Mouse (Mus musculus) neural tube, embryonic 10.5 days (tissue): ENCODE measurements around the gene Endod1.
"Not testable (repeated sequence)": the region's sequence is repeated elsewhere in the genome, so short reads cannot be mapped to it uniquely, and the experiment has no call there.

ENCODE experiments used
- DNase-seq: peaks from one replicate; pipeline ENCODE4 v3.0.0-alpha.2; 2017; ENCODE audit warnings: low spot score; ENCODE audit errors: extremely low spot score

The Endod1 gene

DNA sequence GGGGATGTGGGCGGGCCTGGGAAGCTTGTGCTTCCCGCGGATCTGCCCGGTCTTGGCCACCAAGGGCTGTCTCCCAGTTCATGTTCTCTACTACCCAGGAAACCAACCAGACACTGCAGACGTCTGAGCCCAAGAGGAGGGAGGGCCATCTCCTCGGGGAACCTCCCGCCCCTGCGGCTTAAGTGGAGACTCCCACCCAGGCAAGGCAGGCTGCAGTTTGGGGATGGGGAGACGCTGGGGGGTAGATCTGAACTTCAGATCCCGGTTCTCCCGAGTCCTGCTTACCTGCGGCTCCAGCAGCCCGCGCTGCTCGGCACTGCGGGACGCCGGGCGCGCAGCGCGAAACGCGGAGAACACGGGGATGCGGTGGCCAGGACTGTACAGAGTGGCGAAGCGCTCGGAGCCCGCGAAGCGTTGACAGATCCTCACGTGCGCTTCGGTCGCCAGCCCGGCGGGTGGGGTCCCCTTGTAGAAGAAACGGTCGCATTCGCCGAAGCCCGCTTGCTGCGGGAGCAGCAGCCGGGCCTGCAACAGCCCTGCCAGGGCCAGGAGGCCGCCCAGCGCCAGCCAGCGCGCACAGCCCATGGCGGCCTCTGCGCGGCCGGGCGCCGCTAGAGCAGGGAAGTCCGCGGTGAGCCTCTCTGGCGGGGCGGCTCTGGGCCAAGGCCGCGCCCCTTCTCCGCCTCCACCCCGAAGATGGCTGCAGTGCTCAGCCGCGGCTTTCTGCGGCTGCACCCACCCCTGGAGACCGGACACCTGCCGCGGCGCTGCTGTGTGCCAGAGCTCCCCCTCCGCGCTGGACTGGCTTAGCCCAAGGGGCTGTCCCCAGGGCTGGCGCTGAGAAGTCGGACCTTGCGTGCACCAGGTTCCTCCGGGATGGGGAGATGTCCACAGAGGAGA lies 671 bp downstream of the Endod1 start:
- peak; percentile 81 for DNase-seq

DNA sequence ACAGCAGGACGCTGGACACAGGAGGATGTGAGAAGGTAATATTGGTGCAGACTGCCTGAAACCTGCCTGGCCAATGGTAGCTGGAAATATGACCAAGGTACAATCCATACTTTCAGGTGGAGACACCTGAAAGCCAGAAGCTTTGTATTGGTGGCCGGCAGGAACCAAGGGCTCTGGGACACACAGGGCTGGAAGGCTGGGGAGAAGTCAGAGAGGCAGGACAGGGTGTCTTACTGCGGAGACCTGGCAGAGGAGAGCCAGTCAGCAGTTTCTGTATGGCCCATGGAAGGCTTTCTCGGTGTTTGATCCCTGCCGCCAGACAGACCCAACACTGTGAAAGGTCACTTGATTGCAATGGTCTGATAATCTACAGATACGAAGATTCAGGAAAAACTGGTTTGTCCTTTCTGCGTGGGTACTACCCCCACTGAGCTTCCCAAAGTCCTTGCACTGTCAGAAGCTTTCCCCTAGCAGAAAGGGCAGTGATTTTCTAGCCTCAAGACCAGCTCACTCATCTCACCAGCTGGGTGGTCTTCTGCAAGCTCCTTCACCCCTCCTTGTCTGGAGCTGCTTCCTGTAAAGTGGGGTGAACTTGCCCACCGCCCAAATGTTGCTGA lies 1.4 kb downstream of the Endod1 start:
- DNase-seq: no peak

DNA sequence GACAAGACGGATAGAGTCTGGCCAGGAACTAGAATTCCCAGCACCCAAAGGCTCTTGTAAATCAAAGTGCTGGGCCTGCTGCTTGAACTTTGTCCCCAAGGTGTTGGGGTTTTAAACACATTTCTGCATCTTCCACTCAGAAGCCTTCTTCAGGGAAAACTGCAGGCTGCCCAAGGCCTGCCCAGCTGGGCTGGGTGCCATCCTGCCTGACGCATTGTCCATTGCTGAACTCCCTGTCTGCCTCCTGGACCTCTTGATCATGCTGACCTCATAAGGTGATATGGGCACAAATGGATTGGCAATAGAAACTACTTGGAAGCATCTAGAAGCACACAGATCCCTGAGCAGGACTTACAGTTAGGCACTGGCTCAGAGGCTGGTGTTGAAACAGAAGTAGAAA lies 3.2 kb downstream of the Endod1 start:
- no peak for DNase-seq

DNA sequence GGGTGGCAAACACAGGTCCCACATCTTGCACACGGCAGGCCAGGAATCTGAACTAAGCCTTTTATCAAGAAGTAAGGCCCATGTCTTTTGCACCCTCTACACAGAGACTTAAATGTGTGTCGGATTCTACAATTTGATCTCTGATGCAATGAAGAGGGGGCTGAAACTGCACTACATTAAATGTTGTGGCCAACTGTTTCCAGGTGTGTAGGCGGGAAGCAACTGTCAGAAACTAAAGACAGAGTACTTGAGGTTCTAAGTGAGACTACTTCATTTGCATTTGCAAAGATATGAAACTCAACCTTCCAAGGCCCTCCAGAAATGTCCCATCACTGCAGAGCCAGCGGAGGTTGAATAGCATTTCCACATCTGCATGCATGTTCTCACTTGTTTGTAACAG lies 5.2 kb downstream of the Endod1 start:
- no peak for DNase-seq

DNA sequence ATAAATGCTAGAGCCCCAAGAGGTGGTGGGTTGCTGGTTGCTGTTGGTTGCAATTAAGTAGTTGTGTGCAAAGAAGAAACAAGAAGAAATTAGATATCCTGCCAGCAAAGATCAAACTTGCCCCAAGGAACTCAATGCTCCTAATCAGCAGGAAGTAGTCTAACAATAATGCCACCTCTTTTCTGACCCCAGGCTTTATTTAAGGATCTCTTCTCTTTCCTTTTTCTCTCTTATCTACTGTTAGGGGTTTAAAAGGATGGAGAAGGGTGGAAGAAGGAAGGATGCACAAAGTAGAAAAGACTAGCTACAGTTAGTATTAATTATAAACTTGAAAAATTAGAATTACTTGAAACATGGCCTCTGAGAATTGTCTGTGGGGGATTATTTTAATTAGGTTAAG lies 8.9 kb downstream of the Endod1 start:
- DNase-seq: no peak

DNA sequence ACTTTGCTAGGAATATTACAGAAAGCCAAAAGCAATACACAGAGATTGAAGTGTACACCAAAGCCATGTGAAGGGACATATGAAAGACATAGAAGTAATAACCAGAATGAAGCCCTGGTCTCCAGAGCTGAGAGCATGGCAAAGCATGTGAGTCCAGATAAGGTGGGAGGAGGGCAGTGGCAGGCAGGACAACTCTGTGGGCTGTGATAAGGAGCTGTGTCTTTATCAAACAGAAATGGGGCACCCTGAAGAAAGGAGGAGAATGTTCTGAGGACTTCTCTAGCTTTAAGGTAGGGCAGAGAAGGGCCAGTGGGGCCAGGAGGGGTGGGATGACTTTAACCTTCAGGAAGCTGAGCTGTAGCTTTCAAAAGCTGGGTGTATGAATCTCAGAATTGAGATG lies 12.0 kb downstream of the Endod1 start:
- no peak for DNase-seq

DNA sequence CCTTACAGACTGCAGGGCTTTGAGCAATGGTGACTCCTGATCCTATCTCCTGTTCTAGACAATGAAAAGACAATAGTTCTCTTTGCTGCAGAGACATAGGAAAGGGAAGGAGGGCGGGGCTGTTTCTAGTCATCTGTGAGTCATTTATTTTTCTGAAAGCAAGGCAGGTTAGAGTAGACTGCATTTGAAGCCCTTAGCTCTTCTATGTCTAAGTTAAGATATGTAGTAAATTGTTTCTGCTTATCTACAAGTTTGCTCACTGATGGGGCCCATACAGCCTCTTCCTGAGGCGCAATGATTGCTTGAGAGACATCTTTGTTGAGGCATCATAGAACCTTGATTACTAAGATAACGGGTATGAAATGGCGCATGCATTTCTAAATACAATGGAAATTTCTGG lies 13.5 kb downstream of the Endod1 start:
- no peak for DNase-seq

DNA sequence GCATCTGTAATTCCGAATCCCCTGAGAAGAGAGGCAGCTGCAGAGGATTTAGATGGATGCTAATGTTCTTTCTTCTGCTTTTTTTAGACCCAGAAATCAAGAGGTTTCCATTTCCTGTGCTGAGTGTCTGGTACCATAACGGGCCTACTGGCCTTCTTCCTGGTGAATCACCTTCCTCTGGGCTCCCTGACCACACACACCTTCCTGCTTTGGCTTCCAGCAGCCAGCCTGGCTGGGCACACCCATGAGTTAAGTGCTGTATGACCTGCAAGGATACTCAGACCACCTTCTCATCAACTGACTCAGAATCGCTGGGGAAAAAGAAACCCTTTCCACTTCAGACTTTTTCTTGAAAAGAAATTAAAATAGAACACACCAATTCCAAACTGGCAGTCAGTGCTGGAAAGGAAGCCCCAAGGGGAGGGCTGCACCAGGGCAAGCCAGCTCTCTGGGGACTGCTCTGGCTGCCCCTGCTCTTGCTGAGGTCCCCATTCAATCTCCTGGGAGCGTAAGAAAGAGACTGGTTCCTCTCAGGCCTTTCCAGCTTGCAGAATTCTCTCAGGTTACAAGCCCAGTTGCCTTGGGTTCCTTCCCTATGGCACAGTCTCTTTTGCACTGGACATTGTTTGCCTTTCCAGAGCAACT lies 15.7 kb downstream of the Endod1 start:
- no peak for DNase-seq

DNA sequence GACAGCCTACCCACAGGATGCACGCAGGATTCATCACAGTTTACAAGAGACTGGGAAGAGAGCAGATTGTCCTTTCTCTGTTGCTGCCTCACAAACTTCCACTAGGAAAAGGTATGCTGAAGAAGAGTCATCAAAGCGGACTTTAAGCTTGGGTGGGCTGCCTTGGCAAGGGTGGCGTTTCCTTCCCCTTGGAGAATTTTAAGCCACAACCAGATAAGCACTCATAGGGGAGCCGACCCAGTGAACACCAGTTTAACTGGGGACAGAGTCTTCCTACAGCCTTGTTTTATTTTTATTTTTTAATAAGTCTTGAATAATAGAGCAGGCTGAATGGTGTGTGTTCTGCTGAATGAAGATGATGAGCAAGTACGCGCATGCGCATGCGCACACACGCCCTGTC lies 16.6 kb downstream of the Endod1 start:
- DNase-seq: no peak

DNA sequence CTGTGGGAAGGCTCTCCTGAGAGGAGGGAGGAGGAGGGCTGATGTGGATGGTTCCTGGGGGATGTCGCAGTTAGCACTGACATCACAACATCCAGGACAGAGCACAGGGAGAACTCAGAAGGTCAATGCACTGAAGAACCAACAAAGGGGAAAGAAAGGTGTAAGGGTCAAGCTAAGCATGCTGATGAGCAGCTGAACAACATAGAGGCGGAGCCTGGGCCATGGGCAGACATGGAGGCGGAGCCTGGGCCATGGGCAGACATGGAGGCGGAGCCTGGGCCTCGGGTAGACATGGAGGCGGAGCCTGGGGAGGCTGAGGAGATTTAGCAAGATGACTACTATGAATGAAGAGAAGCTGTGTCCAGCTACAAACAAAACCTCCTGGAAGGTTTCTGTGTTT lies 17.8 kb downstream of the Endod1 start:
- no peak for DNase-seq

DNA sequence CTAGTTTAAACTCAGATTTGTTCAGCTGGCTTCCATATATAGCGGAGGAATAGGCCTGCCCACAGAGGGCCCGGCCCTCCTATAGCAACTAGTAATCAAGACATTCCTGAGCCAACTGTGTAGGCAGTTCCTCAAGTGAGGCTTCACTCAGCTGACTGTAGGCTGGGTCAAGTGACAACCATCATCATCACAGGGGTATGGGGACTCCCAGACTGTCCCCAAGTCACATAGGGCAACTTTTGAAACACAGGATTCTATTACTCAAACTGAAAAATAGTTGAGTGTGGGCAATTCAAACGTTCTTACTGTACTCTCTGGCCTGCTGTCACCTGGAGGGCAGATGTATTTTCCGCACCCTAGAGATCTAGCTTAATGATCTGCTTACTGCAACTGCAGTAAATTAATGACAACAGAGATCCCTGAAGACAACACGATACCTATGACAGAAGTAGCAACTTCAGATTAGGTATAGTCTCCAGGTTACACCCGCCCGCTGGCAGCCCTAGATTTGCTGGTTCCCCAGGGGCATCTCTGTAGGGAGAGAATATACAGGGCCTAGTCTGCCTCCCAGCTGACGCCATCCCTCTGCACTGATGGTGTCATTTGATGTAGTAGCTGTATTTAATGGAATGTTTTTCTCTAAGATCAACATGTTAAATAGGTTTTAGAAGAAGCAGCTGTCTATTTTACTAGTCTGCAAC lies 19.1 kb downstream of the Endod1 start:
- no peak for DNase-seq

DNA sequence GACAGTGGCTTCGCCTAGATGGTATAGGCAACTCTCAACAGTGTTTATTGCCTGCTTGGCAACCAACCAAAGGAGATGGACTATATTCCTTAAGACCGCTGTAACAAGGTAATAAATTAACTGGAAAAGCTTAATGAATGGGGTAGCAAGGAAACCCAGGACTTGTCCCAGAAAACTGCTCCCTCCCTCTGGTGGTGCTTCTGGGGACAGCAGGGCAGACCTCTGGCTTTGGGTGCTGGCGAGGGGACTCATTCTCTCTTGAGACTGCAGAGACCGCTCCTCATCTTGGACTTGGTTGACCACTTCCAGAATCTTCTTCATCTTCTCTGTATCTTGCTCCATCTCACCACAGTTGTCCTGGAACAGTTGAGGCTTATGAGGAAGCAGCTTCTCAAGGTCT lies 24.3 kb downstream of the Endod1 start:
- DNase-seq: no peak

DNA sequence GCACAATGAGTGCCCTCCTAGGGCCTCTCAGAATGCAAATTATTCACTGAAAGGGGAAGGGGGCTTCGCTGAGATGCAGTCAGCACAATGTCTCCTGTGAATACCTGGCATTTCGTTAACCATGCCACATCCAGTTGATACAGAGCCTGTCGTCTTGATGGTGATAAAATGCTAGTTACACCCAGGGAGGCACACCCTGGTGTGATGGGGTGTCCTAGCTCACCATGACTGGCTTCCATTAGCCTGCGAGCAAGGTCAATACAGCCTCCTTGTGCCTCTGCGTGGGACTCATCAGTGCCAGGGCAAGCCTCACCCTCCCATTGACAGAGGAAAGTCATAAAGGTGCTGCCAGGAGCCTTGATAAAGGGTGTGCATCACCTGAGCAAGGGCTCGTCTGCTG lies 26.5 kb downstream of the Endod1 start:
- no peak for DNase-seq

DNA sequence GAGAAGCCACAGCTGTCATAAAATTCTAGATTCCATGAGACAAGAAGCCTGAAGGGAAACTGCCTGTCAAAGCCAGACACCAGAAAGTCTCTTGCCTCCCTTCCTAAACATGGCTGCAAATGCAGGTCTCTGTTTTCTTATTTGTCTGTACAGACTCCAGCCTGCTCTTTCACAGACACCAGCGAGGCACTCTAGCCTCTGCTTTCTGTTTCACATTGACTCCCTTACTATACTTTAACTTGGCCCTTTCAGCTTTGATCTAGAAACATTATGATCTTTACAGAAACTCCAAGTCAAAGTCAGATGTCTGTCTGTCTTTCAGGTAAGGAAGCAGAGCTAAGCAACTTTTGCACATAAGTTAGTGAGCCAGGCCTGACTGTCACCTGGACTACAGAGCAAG lies 29.0 kb downstream of the Endod1 start:
- no peak for DNase-seq

DNA sequence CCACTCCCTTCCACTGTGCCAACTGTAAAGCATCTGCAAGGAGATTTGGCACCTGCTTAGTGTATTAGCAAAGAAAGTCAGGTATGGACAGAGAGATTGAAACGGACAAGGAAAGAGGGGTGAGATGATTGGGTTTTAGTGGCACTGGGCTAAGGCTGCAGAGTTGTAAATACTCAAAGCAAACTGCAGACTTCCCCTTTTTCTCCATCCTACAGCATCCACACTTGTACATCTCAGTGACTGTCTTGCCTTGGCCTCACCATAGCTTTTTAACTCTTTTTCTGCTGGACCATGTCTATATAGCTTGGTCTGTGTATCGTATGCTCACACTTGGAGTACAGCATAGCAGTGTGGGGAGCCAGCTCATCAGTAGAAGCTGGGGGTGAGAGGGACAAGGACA lies 30.5 kb downstream of the Endod1 start:
- DNase-seq: no peak

DNA sequence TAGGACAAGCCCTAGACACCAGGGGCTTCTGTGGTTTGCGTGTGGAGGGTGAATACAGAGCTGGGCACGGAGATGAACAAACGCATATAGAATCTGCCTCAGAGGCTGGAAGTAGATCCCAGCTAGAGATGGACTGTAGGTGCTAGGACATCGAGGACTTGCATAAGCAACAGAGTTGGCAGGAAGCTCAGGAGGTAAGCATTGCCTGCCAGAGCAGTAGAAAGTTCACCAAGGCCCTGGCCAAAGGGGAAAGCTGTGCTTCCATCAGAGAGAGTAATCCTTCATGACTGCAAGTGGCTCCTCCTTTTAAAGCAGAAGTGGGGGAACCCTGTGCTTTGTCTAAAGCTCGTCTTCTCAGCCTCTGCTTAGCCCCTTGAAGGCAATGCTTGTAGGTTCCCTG lies 31.9 kb downstream of the Endod1 start:
- no peak for DNase-seq

DNA sequence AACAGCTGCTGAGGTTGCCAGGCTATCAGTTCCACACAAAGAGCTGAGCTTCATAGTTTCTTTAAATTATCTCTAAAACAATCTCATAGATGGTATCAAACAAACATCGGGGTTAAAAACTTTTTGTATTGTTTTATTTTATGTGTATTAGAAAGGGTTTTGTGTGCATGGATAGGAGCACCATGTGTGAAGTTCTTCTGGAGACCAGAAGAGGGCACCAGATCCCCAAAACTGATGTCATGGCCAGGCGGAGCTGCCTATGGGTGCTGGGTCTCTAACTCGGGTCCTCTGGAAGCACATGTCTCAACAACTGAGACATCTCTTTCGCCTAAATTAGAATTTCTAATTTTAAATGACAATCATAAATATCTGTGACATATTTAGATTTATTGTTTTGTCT lies 32.9 kb downstream of the Endod1 start:
- no peak for DNase-seq

DNA sequence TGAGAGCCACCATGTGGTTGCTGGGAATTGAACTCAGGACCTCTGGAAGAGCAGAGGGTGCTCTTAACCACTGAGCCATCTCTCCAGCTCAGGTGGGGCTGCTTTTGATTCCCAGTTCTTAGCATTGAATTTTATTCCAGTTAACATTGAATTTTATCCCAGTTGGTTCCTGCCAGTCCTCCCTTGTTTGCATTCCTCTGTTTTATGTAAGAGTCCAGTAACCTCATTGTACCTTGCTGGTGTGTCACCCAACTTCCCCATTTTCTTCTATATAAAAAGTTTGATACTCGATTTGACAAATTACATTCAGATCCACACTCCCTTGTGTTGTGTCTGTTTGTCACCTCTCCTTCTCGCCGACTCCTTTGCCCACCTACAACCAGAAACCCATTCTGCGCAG lies 35.4 kb downstream of the Endod1 start:
- not testable (repeated sequence) for DNase-seq

DNA sequence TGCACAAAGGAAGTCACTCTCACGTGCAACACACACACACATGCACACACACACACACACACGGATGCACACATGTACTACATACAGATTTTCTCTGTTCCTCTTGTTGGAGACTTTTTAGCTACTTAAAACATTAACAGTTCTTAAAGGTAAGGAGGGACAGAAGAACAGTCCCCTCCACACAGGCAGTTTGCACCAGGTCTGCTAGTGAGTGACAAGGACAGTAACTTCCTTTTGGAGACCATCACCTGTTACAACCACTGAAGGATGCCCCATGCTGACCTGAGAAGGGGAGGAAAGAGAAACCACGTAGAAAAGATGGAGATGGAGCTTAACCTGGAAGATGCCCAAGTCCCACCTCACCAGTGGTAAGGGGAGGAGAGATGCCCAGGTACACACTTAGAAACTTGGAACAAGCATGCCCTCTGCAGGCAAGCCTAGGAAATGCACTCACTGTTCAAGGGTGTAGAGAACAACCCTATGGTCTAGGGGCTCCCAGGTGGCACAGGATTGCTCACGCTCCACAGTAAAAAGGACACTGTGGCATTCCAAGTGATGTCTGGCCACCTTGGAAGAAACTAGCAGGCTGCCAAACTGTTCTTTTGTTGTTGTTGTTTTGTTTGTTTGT lies 39.2 kb downstream of the Endod1 start:
- DNase-seq: peak; percentile 77

DNA sequence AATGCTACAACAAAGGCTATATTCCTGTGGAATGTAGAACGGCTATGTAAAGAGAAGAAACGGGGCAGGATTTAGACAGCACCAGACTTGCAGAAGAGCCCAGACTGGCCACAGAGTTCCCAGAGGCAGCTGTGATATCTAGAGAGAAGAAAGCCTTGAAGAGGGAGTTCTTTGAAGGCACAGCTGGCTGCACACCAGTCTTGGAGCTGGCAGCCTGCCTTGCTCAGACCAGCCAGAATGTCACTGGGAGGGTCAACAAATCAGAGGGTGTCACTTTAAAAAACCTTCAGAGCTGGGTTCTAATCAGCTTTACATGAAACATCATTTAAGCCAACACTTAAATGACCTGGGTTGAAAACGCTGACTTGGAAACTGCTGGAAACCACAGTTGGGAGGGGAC lies 42.6 kb downstream of the Endod1 start:
- no peak for DNase-seq

DNA sequence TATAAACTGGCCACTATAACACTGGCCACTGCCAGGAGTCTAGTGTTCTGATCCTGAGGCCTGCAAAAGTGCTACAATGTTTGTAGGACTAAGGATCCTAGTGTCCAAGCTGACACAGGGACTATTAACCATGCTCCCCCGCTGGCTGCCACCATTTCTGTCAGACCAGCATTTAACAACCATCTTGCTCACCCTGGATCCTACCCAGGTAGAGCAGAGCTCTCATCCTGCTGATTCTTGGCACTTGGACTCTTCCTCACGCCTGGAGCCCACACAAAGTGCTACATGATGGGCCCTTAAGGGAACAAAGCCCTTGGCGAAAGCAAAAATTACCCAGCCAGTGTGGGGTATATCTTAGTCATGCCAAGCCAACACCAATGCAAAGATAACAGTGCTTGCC lies 44.4 kb downstream of the Endod1 start:
- DNase-seq: no peak

DNA sequence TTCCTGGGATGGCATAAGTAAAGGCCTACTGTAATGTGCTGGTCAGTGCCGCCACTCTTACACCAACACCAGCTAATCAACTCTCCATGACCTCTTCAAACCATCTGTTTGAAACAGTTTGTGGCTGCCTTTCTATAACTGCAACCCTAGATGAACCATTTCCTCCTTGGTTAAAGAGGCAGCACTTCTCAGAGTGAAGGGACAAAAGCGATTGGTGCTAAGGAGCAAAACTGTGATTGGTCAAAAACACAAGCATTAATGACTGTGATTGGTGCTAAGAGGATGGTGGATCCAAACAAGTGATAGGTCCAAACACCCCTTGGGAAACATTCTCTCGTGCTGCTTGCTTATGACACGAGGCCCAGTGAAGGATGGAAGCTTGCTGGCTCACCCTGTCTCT lies 45.5 kb downstream of the Endod1 start:
- no peak for DNase-seq
